Mouse (Mus musculus): ENCODE data around the gene Bms1.

Bms1 gene

DNA sequence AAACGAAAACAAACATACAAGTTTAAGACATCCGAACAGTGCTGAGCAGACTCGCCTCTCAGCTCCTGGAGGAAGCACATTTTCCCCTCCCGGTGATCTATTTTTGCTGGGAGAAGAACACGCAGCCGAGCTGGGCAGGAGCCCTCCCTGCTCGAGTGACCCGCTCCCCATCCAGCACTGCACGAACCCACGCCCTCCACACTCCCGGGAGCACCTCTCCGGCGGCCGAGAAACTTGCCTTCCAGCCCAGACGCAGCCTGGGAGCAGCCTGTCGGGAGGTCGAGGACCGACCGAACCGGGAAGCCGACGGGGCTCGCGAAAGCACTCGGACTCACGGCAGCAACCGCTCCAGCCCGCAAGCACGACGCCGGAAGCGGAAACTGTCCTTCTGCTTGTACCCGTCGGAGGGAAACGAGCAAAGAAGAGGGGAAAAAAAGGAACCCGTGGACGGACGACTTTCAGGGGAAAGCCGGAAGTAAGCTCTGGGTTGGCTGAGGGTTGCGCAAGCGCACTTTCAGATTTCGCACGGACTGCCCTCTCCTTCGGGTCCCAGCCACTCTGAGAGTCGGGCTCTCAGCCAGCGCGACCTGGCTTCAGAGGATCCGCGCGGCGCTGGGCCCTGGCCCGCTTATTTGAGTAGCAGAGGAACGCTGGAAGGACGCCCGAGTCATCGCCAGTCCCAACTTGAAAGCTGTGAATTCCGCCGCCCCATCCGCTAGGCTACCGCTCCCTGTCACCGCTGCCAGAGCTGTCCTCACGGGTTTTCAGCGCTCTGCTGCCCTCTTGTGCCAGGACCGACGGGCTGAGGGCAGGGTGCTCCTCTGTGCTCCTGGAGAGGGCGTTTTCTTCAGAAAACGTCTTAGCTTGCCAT is at the start of gene Bms1:
Gene Bms1, minus strand, starts transcription at position 425 of the 871 bp plus-strand sequence.
- in situ Hi-C loops (cut with MboI, MseI), result no loop called here

- in situ Hi-C loops (cut with MboI, MseI), result no loop called here
These were observed 42.9 kb upstream of the Bms1 start for GRCm38 (mm10) chr6:118462069-118462705.

GRCm38 (mm10) chr6:118457726-118458125 is 38.5 kb upstream of the Bms1 start:
- in situ Hi-C loops (cut with MboI, MseI), result loop anchor here (10.0 kb wide), 1 partner anchor 107 kb away; the partner anchor contains the start of gene Ankrd26

GRCm38 (mm10) chr6:118455042-118455631 is 35.9 kb upstream of the Bms1 start, which contains the start of gene Zfp248:
Gene Zfp248 (minus strand): TSS chr6:118455528.
- in situ Hi-C loops (cut with MboI, MseI), result loop anchor here (10.0 kb wide), 1 partner anchor 110 kb away; the partner anchor contains the start of gene Ankrd26

DNA sequence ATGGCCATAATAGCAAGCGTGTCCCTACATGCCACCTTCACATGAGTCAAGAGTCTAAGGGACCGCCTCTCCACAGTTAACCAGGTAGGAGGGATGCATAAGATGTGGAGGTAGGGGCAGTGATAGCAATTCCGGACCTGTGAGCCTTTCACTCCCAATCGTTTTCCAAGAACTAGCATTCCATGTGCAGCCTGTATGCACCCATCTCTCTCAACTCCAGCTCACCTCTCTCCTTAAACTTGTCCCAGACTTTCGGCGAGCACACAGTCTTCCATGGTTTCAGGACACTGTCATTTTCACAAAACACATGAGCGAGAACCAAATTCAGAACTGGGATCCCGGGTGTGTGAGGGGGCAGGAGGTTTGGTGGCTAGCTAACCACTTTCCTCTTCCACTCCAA is 35.2 kb upstream of the Bms1 start:
- in situ Hi-C loops (cut with MboI, MseI), result loop anchor here (10.0 kb wide), 1 partner anchor 110 kb away; the partner anchor contains the start of gene Ankrd26

DNA sequence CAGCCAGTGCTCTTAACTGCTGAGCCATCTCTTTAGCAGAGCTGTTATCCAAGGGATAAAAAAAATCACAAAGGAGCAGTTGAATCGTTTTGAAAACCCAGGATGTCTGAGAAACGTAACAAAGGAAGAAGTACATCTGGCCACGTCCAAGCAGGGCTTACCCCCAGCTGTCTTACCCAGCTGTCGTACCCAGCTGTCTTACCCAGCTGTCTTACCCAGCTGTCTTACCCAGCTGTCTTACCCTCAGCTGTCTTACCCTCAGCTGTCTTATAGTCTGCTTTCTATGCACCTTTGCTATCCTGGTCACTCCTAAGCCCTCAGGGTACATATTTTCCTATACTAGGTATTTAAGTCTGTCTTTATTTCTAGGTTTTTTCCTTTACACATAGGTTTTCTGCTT is 12.2 kb upstream of the Bms1 start:
- in situ Hi-C loops (cut with MboI, MseI), result no loop called here

GRCm38 (mm10) chr6:118426666-118427065 is 7.4 kb upstream of the Bms1 start:
- in situ Hi-C loops (cut with MboI, MseI), result no loop called here

DNA sequence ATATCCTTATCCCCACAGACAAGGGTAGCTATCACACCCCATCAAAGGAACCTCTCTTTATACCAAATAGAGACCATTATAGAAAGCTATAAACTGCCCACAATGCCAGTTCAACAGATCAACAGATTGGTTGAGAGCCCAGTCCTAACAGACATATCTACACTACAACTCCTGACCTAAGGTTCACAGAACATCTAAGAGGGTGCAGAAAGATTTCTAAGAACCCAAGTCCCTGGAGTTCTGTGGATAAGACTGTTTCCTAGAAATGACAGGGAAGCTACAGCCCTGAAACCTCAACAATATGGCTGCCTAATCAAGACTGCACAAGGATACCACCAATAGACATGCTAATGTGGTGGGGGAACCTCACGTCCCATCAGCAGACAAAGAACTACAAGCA is 8.8 kb downstream of the Bms1 start:
- in situ Hi-C loops (cut with MboI, MseI), result no loop called here

GRCm38 (mm10) chr6:118408510-118408909 is 10.8 kb downstream of the Bms1 start:
- in situ Hi-C loops (cut with MboI, MseI), result no loop called here

DNA sequence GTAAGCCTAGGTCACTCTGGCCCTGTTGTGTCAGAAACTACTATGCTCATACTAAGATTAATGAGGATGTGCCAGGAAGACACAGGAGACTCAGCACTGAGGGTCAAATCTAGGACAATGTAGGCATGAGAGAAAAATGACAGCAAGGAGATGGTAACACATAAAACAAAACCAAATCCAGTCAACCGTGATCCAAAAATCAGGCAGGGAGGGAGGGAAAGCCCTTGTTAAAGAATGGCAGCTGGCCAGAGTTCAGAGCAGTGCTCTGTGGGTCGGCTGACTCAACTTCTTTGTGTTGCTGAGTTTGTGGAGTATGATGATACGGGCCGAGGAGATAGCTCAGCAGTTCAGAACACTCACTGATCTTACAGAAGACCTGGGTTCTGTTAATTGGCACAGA is 12.9 kb downstream of the Bms1 start:
- in situ Hi-C loops (cut with MboI, MseI), result no loop called here

DNA sequence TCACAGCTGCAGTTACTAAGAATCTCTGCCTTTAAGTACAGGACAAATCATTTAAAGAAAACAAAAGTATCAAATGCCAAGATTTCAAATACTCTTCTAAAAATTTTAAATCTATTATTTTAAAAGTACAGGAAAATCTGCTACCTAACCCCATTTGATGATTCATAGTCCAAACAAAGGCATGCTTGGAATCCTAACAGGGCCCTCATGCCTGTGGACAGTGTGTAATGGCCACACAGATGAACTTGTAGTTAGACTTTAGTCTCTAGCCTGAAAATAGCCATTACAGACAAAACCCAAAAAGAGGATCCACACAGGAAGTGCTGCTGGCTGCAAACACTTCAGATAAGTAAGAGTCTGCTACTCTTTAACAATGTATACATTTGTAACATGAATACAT is 28.5 kb downstream of the Bms1 start:
- in situ Hi-C loops (cut with MboI, MseI), result no loop called here

DNA sequence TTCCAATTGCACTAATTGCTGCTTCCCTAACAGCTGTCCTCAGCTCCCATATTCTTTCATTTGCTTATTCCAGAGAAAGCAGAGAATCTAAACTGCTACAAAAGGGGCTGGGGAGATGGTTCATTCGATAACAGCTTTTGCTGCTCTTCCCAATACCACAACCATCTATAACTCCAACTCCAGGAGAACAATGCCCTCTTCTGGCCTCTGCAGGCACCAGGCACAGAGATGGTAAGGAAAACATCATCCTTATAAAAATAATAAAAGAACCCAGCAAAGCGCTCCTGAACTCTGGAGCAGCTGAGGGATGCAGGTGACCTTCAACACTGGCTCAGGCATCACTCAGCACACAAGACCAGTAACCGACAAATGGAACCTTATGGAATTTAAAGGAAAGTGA is 33.3 kb downstream of the Bms1 start:
- in situ Hi-C loops (cut with MboI, MseI), result no loop called here

DNA sequence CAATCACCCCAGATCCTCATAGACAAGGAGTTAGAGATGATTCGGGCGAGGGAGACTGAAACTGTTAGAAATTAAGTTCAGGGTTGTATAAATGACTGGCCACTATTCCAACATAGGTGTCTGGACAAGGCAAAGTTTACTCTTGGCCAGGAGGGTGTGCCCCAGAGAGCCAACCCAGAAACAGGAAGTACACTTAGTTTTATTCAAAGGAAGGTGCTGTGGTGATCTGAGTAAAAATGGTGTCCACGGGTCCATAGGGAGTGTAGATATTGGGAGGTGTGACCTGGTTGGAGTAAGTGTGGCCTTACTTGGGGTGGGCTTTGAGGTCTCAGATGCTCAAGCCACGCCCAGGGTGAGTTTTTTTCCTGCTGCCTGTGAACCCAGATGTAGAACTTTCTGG is 38.0 kb downstream of the Bms1 start:
- in situ Hi-C loops (cut with MboI, MseI), result no loop called here

DNA sequence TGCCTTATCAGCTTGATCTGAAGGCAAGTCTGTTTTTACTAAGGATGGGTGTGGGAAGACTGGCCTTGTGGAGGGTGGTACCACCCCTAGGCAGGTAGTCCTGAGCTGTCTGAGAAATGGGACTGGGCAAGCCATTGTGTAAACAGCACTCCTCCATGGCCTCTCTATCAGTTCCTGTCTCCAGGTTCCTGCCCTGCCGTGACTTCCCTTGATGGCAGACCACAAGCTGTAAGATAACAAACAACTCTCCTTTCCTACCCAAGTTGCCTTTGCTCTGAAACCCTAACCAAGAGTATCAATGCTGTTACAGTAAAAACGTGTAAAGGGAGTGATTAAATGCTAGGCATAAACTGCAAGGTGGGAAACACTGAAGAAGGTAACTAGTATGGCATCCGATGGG is 38.6 kb downstream of the Bms1 start:
- in situ Hi-C loops (cut with MboI, MseI), result no loop called here

- in situ Hi-C loops (cut with MboI, MseI), result no loop called here
These were observed 39.7 kb downstream of the Bms1 start for GRCm38 (mm10) chr6:118379451-118380167.

GRCm38 (mm10) chr6:118377611-118378010 is 41.7 kb downstream of the Bms1 start:
- in situ Hi-C loops (cut with MboI, MseI), result no loop called here

DNA sequence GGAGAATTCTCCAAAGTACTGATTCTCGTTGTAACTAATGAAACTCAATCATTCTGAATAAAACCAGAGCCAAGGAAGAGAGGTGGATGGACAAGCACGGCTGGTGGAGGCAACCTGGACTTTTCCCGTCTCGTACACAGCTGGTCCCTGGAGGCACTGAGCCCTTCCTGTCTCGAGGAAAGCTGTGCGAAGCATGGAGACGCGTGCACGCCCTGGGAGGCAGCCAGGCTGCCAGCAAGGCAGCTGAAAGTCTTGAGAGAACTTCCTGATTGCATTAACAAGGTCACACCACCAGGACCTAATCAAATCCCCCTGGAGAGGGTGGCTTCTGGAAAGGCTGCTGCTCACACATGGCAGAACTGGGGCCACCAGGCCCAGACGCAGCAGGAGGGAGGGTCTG is 43.3 kb downstream of the Bms1 start:
- in situ Hi-C loops (cut with MboI, MseI), result no loop called here

- in situ Hi-C loops (cut with MboI, MseI), result no loop called here
These were observed 43.8 kb downstream of the Bms1 start for GRCm38 (mm10) chr6:118375457-118375856.

GRCm38 (mm10) chr6:118375026-118375425 is 44.2 kb downstream of the Bms1 start:
- in situ Hi-C loops (cut with MboI, MseI), result no loop called here

- in situ Hi-C loops (cut with MboI, MseI), result no loop called here
These were observed 46.0 kb downstream of the Bms1 start for GRCm38 (mm10) chr6:118373294-118373693.

GRCm38 (mm10) chr6:118372794-118373193 is 46.5 kb downstream of the Bms1 start:
- in situ Hi-C loops (cut with MboI, MseI), result no loop called here

GRCm38 (mm10) chr6:118367502-118367901 is 51.8 kb downstream of the Bms1 start:
- in situ Hi-C loops (cut with MboI, MseI), result loop anchor here (5.0 kb wide), 1 partner anchor 190 kb away; no protein-coding TSS in a partner anchor
